Mouse (Mus musculus) hindbrain, embryonic 12.5 days (tissue): ENCODE data around the gene Vwa5b2. TPM values are rescaled to one million over a fixed set of nuclear protein-coding genes. Genes with fewer than 3 reads are reported as not detected.

Experiments
- ATAC-seq: fragments of 200-750 bp; cut with Nextera tagmentation; 2 replicates; pipeline ENCODE4 v1.8.0; 2017; ENCODE audit warnings: moderate TSS enrichment; ENCODE audit not compliant: low FRiP score
- H3K27ac ChIP-seq: fragments of 300-500 bp; sonication (generic); 2 replicates; pipeline ENCODE4 v1.5.1; 2016; ENCODE audit warnings: mild to moderate bottlenecking
- H3K27me3 ChIP-seq: fragments of 300-500 bp; sonication (generic); 2 replicates; pipeline ENCODE4 v1.6.1; 2016; ENCODE audit warnings: mild to moderate bottlenecking
- H3K36me3 ChIP-seq: fragments of 300-500 bp; sonication (generic); 2 replicates; pipeline ENCODE4 v1.6.1; 2016; ENCODE audit warnings: mild to moderate bottlenecking
- H3K4me1 ChIP-seq: fragments of 300-500 bp; sonication (generic); 2 replicates; pipeline ENCODE4 v1.6.1; 2016
- H3K4me2 ChIP-seq: fragments of 300-500 bp; sonication (generic); replicated peaks from 2 replicates; pipeline ENCODE4 v1.6.1; 2016; ENCODE audit warnings: mild to moderate bottlenecking
- H3K4me3 ChIP-seq: fragments of 300-500 bp; sonication (generic); 2 replicates; pipeline ENCODE4 v1.5.1; 2016; ENCODE audit warnings: mild to moderate bottlenecking
- H3K9ac ChIP-seq: fragments of 300-500 bp; sonication (generic); 2 replicates; pipeline ENCODE4 v1.6.1; 2016; ENCODE audit warnings: mild to moderate bottlenecking, moderate library complexity
- H3K9me3 ChIP-seq: fragments of 300-500 bp; sonication (generic); replicated peaks from 2 replicates; pipeline ENCODE4 v1.6.1; 2016; ENCODE audit warnings: mild to moderate bottlenecking
- WGBS: fragments of 180-500 bp; shearing (Covaris S2); methylation state at CpG from one replicate; pipeline ENCODE4 v1.1.7; 2016; 5-methylcytosine and 5-hydroxymethylcytosine counted together
- polyA plus RNA-seq: library from polyadenylated mRNA; unstranded; fragments of >200 nt; fragmentation: Nextera tagmentation; extraction: Ambion mirVana; gene quantifications from 2 replicates; pipeline ENCODE4 v1.2.1, GENCODE M21; 2016

Vwa5b2 gene
- polyA plus RNA-seq, 1 experiment from 2014 or later: 11.0 TPM

GRCm38 (mm10) chr16:20589939-20590679, 838 bp downstream of the Vwa5b2 start:
- WGBS: 1% methylated on average over 36 of the region's 39 CpGs
- Histone ChIP-seq H3K4me3 (peak overlapping the region; percentile 44), H3K27me3 (peaks cover 68% of the 10 kb centered on the region), H3K36me3 (no peaks in the 10 kb centered on the region), H3K4me1 (peaks cover 25% of the 10 kb centered on the region), H3K9me3 (no peaks in the 10 kb centered on the region), H3K4me2 (peak overlapping the region; percentile 70), H3K27ac (0 out of 2 replicates have a peak overlapping the region, but pooled peaks have one; percentile 13), H3K9ac (peak overlapping the region; percentile 58)
- ATAC-seq: peak; percentile 88

DNA sequence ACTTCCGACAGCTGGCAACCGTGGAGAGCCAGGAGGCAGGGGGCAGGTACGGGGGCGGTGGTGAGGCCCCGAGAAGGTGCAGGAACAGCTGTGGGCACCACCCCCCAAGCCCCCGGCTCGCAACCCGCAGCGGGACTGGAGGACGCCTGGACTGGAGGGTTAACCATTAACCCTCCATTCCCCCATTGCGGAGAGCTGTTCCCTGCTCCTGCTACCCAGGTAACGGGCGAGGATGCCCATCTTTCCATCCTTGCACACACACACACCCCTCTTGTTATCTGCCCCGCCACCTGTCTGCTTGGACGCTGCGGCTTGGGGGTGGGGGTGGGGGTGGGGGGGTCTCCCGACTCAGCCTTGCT, 1.4 kb downstream of the Vwa5b2 start:
- H3K4me3 ChIP-seq: peak overlapping the region; percentile 44
- no peaks in the 10 kb centered on the region for H3K9me3 ChIP-seq
- H3K27me3 ChIP-seq: peaks cover 72% of the 10 kb centered on the region
- no peaks in the 10 kb centered on the region for H3K36me3 ChIP-seq
- peak; percentile 14; the same call in 1 of the 2 replicates for ATAC-seq
- WGBS: 5% methylated on average over 14 of the region's 17 CpGs
- no peak overlapping the region for H3K27ac ChIP-seq
- H3K9ac ChIP-seq: peak overlapping the region; percentile 58
- H3K4me2 ChIP-seq: peak overlapping the region; percentile 70
- peaks cover 25% of the 10 kb centered on the region for H3K4me1 ChIP-seq

- peak overlapping the region; percentile 44 for H3K4me3 ChIP-seq
- H3K4me1 ChIP-seq: peaks cover 25% of the 10 kb centered on the region
- 3% methylated on average over 45 of the region's 48 CpGs for WGBS
- peak overlapping the region; percentile 70 for H3K4me2 ChIP-seq
- H3K9me3 ChIP-seq: no peaks in the 10 kb centered on the region
- no peak for ATAC-seq
- no peaks in the 10 kb centered on the region for H3K36me3 ChIP-seq
- H3K9ac ChIP-seq: peak overlapping the region; percentile 27; the same call in 1 of the 2 replicates
- H3K27me3 ChIP-seq: peaks cover 72% of the 10 kb centered on the region
- H3K27ac ChIP-seq: no peak overlapping the region
Measured at GRCm38 (mm10) chr16:20591076-20591705, 1.9 kb downstream of the Vwa5b2 start.

- WGBS: 87% methylated on average over 7 of the region's 7 CpGs
- H3K9ac ChIP-seq: no peak overlapping the region
- peaks cover 54% of the 10 kb centered on the region for H3K27me3 ChIP-seq
- H3K4me1 ChIP-seq: peaks cover 15% of the 10 kb centered on the region
- ATAC-seq: no peak
- no peak overlapping the region for H3K27ac ChIP-seq
- H3K36me3 ChIP-seq: no peaks in the 10 kb centered on the region
- no peak overlapping the region for H3K4me2 ChIP-seq
- no peaks in the 10 kb centered on the region for H3K9me3 ChIP-seq
- no peak overlapping the region for H3K4me3 ChIP-seq
Measured at GRCm38 (mm10) chr16:20595060-20595673, 5.9 kb downstream of the Vwa5b2 start.

DNA sequence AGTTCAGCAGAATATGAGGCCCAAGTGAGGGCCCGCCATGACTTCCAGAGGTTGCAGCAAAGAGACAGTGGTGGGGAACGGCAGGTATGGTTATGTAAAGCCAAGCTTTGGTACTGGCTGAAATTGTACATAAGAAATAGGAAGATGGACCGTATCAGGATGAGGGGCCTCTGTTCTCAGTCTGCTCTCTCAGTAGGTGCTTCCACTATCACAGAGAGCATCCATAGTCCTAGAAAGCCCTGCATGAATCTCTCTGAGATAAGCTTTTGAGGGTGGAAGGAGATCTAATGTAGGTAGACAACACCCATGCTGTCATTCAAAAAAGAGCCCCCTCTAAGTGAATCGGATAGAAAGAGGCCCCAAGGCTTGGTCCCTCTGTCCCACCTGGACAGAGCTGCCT, 6.5 kb downstream of the Vwa5b2 start:
- WGBS: 88% methylated on average over 4 of the region's 4 CpGs
- Histone ChIP-seq H3K9me3 (no peaks in the 10 kb centered on the region), H3K27ac (no peak overlapping the region), H3K4me2 (no peak overlapping the region), H3K4me3 (no peak overlapping the region), H3K9ac (no peak overlapping the region), H3K36me3 (no peaks in the 10 kb centered on the region), H3K27me3 (peaks cover 49% of the 10 kb centered on the region), H3K4me1 (peaks cover 9% of the 10 kb centered on the region)
- ATAC-seq: no peak

- no peak overlapping the region for H3K9ac ChIP-seq
- ATAC-seq: no peak
- no peak overlapping the region for H3K4me3 ChIP-seq
- no peaks in the 10 kb centered on the region for H3K4me1 ChIP-seq
- H3K36me3 ChIP-seq: no peaks in the 10 kb centered on the region
- H3K9me3 ChIP-seq: no peaks in the 10 kb centered on the region
- no peak overlapping the region for H3K27ac ChIP-seq
- WGBS: 74% methylated on average over 7 of the region's 7 CpGs
- no peak overlapping the region for H3K4me2 ChIP-seq
- H3K27me3 ChIP-seq: peaks cover 37% of the 10 kb centered on the region
Measured at GRCm38 (mm10) chr16:20596687-20597441, 7.6 kb downstream of the Vwa5b2 start.

DNA sequence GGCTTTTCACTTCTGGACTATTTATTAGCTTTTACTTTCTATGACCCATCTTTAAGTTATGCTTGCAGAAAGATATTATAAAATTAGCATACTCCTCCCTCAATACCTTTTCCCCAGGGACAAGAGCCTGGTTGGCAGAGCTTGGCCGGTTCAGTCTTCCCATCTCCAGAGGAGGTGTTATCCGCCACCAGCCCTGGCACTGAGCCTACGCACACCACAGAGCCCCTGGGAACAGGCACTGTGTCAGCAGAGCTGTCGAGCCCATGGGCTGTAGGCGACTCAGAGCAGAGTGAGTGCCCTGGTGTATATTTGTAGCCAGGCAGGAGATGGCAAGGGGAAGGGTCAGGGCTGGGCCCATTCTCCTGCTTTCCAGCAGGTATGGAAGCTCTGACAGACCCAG, 11.2 kb downstream of the Vwa5b2 start:
- Histone ChIP-seq H3K27ac (no peak overlapping the region), H3K4me1 (no peaks in the 10 kb centered on the region), H3K9me3 (no peaks in the 10 kb centered on the region), H3K27me3 (peaks cover 6% of the 10 kb centered on the region; the same call in 1 of the 2 replicates), H3K4me2 (no peak overlapping the region), H3K4me3 (no peak overlapping the region), H3K9ac (no peak overlapping the region), H3K36me3 (peaks cover 21% of the 10 kb centered on the region)
- no peak for ATAC-seq
- 78% methylated on average over 5 of the region's 5 CpGs for WGBS

- ATAC-seq: no peak
- WGBS: 81% methylated on average over 9 of the region's 9 CpGs
Measured at GRCm38 (mm10) chr16:20604705-20605104, 15.4 kb downstream of the Vwa5b2 start.

DNA sequence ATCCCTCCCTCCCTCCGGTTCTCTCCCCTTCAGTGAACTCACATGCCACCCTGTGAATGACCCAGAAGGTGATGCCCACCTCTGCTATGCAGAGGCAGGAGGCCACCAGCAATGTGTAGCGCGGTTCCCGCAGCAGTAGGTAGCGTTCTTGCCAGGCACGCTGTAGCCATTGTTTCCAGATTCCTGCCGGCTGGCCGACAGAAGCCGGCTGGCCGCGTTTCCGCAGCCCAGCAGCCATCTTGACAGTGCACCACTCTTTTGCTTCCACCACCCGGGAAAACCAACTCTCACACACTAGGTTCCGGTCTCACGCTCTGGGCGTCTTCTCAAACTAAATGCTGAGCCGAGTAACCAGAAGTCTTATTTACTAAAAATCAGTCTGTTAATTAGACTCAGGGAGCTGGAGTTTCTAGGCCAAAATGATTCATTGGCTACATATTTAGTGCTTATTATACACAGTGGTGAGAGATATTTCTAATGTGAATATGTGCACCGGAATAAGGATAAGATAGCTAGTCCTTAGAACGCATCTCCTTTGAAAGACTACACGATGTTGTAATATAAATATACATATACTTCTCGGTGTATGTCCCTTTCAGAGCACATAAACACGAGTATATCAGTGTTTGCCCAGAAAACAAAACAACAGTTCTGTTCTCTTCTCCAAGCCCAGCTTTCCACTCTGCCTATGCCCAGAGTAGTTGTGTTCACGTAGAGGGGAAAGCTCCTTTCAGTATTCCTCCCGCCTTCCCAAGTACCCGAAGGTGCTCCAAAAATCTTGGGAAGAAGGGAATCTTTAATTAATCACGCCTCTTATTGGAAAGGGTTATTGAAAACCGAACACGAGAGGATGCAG, 21.5 kb downstream of the Vwa5b2 start:
- peak overlapping the region; percentile 79 for H3K4me3 ChIP-seq
- H3K36me3 ChIP-seq: peaks cover 28% of the 10 kb centered on the region
- peak; percentile 73 for ATAC-seq
- H3K9me3 ChIP-seq: no peaks in the 10 kb centered on the region
- peak overlapping the region; percentile 81 for H3K4me2 ChIP-seq
- H3K27ac ChIP-seq: peak overlapping the region; percentile 90
- H3K27me3 ChIP-seq: no peaks in the 10 kb centered on the region
- WGBS: under 1% methylated on average over 28 of the region's 28 CpGs
- peak overlapping the region; percentile 90 for H3K9ac ChIP-seq
- H3K4me1 ChIP-seq: peaks cover 18% of the 10 kb centered on the region

More at GRCm38 (mm10) chr16:20604705-20605104, 15.4 kb downstream of the Vwa5b2 start:
- Histone ChIP-seq H3K4me2 (no peak overlapping the region), H3K27ac (no peak overlapping the region), H3K4me1 (peaks cover 10% of the 10 kb centered on the region), H3K9ac (no peak overlapping the region), H3K27me3 (no peaks in the 10 kb centered on the region), H3K9me3 (no peaks in the 10 kb centered on the region), H3K36me3 (peaks cover 51% of the 10 kb centered on the region), H3K4me3 (no peak overlapping the region)

DNA sequence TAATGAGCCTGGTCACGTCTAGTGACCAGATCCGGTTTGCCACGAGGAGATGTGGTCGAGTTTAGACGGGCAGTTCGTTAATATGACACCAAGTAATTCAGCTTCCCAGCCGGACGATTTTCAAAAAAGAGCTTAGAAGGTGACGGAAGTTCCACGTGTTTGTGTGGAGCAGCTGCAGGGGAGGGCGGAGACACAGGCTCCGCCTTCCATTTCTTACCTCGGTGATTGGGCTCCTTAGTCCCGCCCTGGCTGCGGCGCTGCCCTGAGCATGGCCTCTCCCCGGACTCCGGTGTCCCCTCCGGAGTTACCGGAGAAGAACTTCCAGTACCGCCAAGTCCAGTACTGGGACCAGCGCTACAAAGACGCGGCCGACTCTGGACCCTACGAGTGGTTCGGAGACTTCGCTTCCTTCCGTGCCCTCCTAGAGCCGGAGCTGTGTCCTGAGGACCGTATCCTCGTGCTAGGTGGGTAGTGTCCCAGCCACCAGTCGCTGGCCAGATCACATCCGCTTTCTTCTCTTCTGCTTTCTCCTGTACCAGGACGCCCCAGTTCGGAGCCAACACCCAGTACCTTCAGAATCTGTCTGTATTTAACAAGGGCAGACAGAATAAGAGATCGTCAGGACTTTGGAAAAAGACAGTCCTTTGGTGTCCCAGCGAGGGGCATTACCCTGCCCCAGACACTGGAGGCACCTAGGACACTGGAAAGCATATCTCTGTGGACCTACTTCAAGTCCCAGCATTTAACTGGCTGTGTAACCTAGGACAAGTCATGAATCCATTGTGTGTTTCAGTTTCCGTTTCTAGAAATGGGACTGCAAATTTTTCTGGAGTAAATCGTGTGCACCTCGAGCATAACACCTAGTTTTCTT, 22.3 kb downstream of the Vwa5b2 start, which contains the start of the genes Eef1akmt4, Gm49333 and Alg3:
Gene Eef1akmt4 (plus strand): TSS at position 237 of the 871 bp plus-strand sequence.
Gene Gm49333 (plus strand): TSS at position 254 of the 871 bp plus-strand sequence.
Gene Alg3 (minus strand): TSS at position 379 of the 871 bp plus-strand sequence.
- H3K4me3 ChIP-seq: peak within 1 kb of the TSS; percentile 79
- peak; percentile 92 for ATAC-seq
- 2% methylated on average over 41 of the region's 41 CpGs for WGBS
- no peaks in the 10 kb centered on the region for H3K27me3 ChIP-seq
- H3K27ac ChIP-seq: peak within 1 kb of the TSS; percentile 90
- peak within 1 kb of the TSS; percentile 90 for H3K9ac ChIP-seq
- H3K36me3 ChIP-seq: peaks cover 19% of the 10 kb centered on the region
- peak within 1 kb of the TSS; percentile 81 for H3K4me2 ChIP-seq
- H3K4me1 ChIP-seq: peaks cover 18% of the 10 kb centered on the region
- no peaks in the 10 kb centered on the region for H3K9me3 ChIP-seq
